Mouse (Mus musculus) urinary bladder, postnatal 36 days (tissue): ENCODE results near the gene Pm20d1.

Experiments
- DNase-seq, 2 experiments: peaks; one replicate each; pipeline ENCODE4 v3.0.0; 2022; ENCODE audit warnings: low spot score in 2 of 2, mixed read lengths in 1 of 2

Pm20d1 gene

GRCm38 (mm10) chr1:131797202-131797909, at the start of gene Pm20d1:
Gene Pm20d1, plus strand, starts transcription at chr1:131797381.
- DNase-seq = peak; percentile 69 to 79

- DNase-seq = no peak
Observed at GRCm38 (mm10) chr1:131747761-131748160, 49.4 kb upstream of the Pm20d1 start.

- no peak for DNase-seq
Observed at GRCm38 (mm10) chr1:131748636-131749035, 48.5 kb upstream of the Pm20d1 start.

GRCm38 (mm10) chr1:131749706-131750545, 47.3 kb upstream of the Pm20d1 start:
- DNase-seq = no peak

- DNase-seq = no peak
Observed at GRCm38 (mm10) chr1:131751181-131751890, 45.8 kb upstream of the Pm20d1 start.

- no peak for DNase-seq
Observed at GRCm38 (mm10) chr1:131751891-131752311, 45.3 kb upstream of the Pm20d1 start.

GRCm38 (mm10) chr1:131754212-131754829, 42.9 kb upstream of the Pm20d1 start:
- DNase-seq = no peak

GRCm38 (mm10) chr1:131754916-131755315, 42.3 kb upstream of the Pm20d1 start:
- no peak for DNase-seq

GRCm38 (mm10) chr1:131757211-131757610, 40.0 kb upstream of the Pm20d1 start:
- no peak for DNase-seq

GRCm38 (mm10) chr1:131758796-131759195, 38.4 kb upstream of the Pm20d1 start:
- no peak for DNase-seq

- DNase-seq = no peak
Observed at GRCm38 (mm10) chr1:131759667-131760427, 37.3 kb upstream of the Pm20d1 start.

GRCm38 (mm10) chr1:131760428-131760820, 36.8 kb upstream of the Pm20d1 start:
- DNase-seq = no peak

GRCm38 (mm10) chr1:131761079-131761831, 35.9 kb upstream of the Pm20d1 start:
- DNase-seq = no peak

- DNase-seq = no peak
Observed at GRCm38 (mm10) chr1:131763683-131764082, 33.5 kb upstream of the Pm20d1 start.

GRCm38 (mm10) chr1:131764581-131765338, 32.4 kb upstream of the Pm20d1 start:
- no peak for DNase-seq

- peak; percentile 64 to 75 for DNase-seq
Observed at GRCm38 (mm10) chr1:131765357-131766001, 31.7 kb upstream of the Pm20d1 start.

- DNase-seq = no peak
Observed at GRCm38 (mm10) chr1:131769296-131769695, 27.9 kb upstream of the Pm20d1 start.

GRCm38 (mm10) chr1:131770656-131771055, 26.5 kb upstream of the Pm20d1 start:
- DNase-seq = no peak

GRCm38 (mm10) chr1:131771440-131771839, 25.7 kb upstream of the Pm20d1 start:
- DNase-seq = no peak
